Mouse (Mus musculus) myocyte (in vitro differentiated cells): ENCODE measurements at regions not wholly inside any gene's neighbourhood (a gene's known extent, or its start where the extent isn't known, plus 50 kb on each side); places are given as distances from the start of the nearest gene placed in this dataset.

Experiments
- MAX ChIP-seq: IDR thresholded peaks from one replicate; pipeline ENCODE4 v1.6.1; 2011; ENCODE audit warnings: low read depth, mild to moderate bottlenecking, control low read depth
- MYOD1 ChIP-seq, 3 experiments: IDR thresholded peaks; one replicate each; pipeline ENCODE4 v1.6.1; 2011; ENCODE audit warnings: control low read depth in 2 of 3, low read depth in 2 of 3, mild to moderate bottlenecking in 2 of 3, moderate library complexity in 1 of 3; ENCODE audit not compliant: insufficient read length in 2 of 3, control insufficient read depth in 1 of 3
- MYOG ChIP-seq, 3 experiments: IDR thresholded peaks; one replicate each; pipeline ENCODE4 v1.6.1; 2011; ENCODE audit warnings: control low read depth in 2 of 3, low read depth in 2 of 3, mild to moderate bottlenecking in 2 of 3; ENCODE audit not compliant: insufficient read length in 2 of 3, control insufficient read depth in 1 of 3, insufficient read depth in 1 of 3
- POLR2A ChIP-seq: IDR thresholded peaks from one replicate; pipeline ENCODE4 v1.6.1; 2011; ENCODE audit warnings: low read depth, mild to moderate bottlenecking, control low read depth, moderate library complexity; ENCODE audit not compliant: insufficient read length
- REST ChIP-seq: IDR thresholded peaks from one replicate; pipeline ENCODE4 v1.6.1; 2011; ENCODE audit warnings: mild to moderate bottlenecking, control low read depth, moderate library complexity; ENCODE audit not compliant: insufficient read depth, insufficient read length
- SRF ChIP-seq: IDR thresholded peaks from one replicate; pipeline ENCODE4 v1.6.1; 2011; ENCODE audit warnings: low read depth; ENCODE audit not compliant: control insufficient read depth, insufficient read length
- USF1 ChIP-seq: IDR thresholded peaks from one replicate; pipeline ENCODE4 v1.6.1; 2011; ENCODE audit warnings: low read depth, mild to moderate bottlenecking, control low read depth, moderate library complexity

DNA sequence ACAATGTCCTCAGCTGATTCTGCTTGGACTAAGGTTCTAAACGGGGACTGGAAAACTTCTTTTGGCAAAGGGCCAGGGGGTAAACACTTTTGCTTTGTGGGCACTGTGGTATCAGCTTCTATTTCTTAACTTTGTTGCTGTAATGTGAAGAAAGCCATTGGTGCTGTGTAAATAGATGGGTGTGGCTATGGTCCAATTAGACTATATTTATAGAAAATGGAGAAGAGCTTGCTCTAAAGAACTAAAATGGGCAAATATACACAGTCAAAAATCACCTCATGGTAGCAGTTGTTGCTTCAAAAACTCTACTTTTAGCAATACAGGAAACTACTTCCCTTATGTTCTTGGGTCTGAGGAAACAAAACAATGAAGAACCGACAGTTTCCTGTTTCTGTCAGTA lies 84.1 kb downstream of the Tnfaip3 start:
- TF ChIP-seq MAX (no peak), POLR2A (no peak), REST (no peak), SRF (no peak), USF1 (no peak), MYOD1 (IDR thresholded peaks at IDR 0.05; ENCODE audit: control insufficient read depth in 1 of 3, insufficient read length in 2 of 3, low read depth in 2 of 3) (no peak), MYOG (IDR thresholded peaks at IDR 0.05; ENCODE audit: control insufficient read depth in 1 of 3, insufficient read depth in 1 of 3, insufficient read length in 2 of 3, low read depth in 2 of 3) (no peak)
